Mouse (Mus musculus): ENCODE data around the gene Tgfbr3. TPM values are rescaled to one million over a fixed set of nuclear protein-coding genes. Genes with fewer than 3 reads are reported as not detected.

The Tgfbr3 gene
- polyA plus RNA-seq, 1 experiment from 2014 or later, result 3.4 TPM

DNA sequence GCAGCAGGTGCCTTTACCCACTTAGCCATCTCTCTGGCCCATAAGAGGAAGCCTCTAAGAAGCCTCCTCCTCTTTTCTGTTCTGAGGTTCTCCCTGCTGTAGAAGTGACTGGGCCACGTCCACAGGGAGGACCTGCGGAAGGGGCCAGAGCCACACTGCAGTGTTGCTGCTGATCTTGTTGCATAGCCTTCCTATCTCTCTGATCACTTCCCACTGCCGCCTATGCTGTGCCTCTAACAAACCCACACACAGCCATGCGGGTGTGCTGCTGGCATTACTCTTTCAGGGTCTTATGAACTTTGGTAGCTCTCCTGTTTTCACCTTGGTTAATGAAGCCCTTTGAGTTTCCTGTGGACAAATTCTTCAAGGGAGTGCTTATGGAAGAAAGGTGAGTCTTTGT, 144.3 kb downstream of the Tgfbr3 start:
- no peak for ATAC-seq
- Histone ChIP-seq H3K27me3 (peaks cover 7% of the 10 kb centered on the region), H3K4me3 (replicated peaks) (no peak overlapping the region), H3K4me2 (replicated peaks) (no peak overlapping the region), H3K4me1 (replicated peaks) (peaks cover 67% of the 10 kb centered on the region), H3K36me3 (no peaks in the 10 kb centered on the region), H3K9me3 (no peaks in the 10 kb centered on the region), H3K27ac (no peak overlapping the region), H3K9ac (replicated peaks) (no peak overlapping the region)
- WGBS, result 91% methylated on average over 4 of the region's 4 CpGs

DNA sequence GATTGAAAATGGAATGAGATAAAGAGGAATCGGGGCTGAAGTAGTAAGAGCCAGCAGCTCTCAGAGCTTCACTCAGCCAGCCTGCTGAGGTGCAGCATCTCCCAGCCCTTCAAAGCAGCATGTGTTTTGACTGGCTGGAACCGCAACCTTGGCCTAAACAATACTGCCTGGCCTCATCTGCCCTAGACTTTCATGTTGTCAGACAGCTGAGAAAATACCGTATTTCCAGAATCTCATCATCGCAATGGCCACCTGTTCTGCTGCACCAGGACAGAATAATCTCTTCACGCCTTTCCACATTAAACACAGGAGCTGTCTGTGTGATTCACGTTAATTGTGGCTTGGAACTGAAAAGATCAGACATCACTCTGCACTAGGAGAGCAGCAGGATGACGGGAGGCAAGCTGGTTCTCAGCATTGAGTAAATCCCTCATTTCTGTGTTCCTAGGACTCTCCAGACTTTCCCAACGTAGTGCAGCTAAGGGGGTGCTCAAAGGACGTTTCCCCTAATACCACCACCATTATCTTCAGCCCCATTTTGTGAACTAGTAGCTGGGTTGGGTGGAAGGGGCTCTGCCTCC, 145.1 kb downstream of the Tgfbr3 start:
- ATAC-seq, result peak; percentile 64
- Histone ChIP-seq H3K27me3 (peaks cover 3% of the 10 kb centered on the region), H3K4me1 (replicated peaks) (peaks cover 67% of the 10 kb centered on the region), H3K9me3 (no peaks in the 10 kb centered on the region), H3K4me3 (replicated peaks) (no peak overlapping the region), H3K4me2 (replicated peaks) (no peak overlapping the region), H3K27ac (0 out of 2 replicates have a peak overlapping the region, but pooled peaks have one; percentile 1), H3K9ac (replicated peaks) (no peak overlapping the region), H3K36me3 (no peaks in the 10 kb centered on the region)
- 23% methylated on average over 9 of the region's 9 CpGs for WGBS

DNA sequence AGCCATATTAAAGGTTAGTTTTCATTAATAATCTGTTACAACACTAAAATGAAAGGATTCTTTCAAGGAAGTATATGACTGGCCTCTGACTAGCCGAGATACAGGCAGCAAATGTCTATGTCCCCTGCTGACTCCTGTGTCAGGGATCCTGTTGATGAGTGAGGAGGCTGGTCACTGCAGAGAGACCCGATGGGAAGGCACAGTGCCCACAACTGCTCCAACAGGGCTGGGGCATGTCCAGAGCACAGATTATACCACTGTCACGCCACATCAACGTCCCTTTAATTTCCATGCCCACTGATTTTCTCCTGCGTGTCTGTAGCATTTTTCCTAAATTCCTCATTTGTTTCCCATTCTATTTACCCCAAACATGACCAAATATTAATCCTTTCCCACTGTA, 146.0 kb downstream of the Tgfbr3 start:
- no peak for ATAC-seq
- H3K4me2 ChIP-seq (replicated peaks), result no peak overlapping the region
- H3K27ac ChIP-seq, result no peak overlapping the region
- H3K9ac ChIP-seq (replicated peaks), result no peak overlapping the region
- H3K4me1 ChIP-seq (replicated peaks), result peaks cover 58% of the 10 kb centered on the region
- no peak overlapping the region for H3K4me3 ChIP-seq (replicated peaks)
- no peaks in the 10 kb centered on the region for H3K9me3 ChIP-seq
- WGBS, result 61% methylated on average over 5 of the region's 5 CpGs
- H3K27me3 ChIP-seq, result peaks cover 2% of the 10 kb centered on the region; the same call in 1 of the 2 replicates
- H3K36me3 ChIP-seq, result no peaks in the 10 kb centered on the region

DNA sequence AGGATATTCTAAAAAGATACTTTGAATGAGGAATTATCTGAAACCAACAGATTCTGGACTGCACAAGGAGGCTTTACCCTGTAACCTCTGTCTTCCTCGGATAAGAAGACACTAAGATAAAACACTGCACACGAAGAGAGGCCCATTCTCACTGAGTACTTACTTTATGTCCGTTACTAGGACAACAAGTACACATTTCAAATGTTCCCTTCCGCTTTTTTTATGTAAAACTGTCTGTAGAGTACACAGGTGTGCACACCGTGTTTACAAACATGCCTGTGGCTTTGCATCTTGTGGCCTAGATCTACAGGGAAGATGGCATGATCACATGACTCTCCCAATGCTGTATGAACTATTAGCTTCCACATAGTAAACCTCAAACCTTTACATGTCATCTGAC, 146.6 kb downstream of the Tgfbr3 start:
- Histone ChIP-seq H3K9me3 (no peaks in the 10 kb centered on the region), H3K27me3 (peaks cover 2% of the 10 kb centered on the region; the same call in 1 of the 2 replicates), H3K36me3 (no peaks in the 10 kb centered on the region), H3K9ac (replicated peaks) (no peak overlapping the region), H3K27ac (no peak overlapping the region), H3K4me1 (replicated peaks) (peaks cover 52% of the 10 kb centered on the region), H3K4me2 (replicated peaks) (no peak overlapping the region), H3K4me3 (replicated peaks) (no peak overlapping the region)
- WGBS, result 87% methylated on average over 5 of the region's 5 CpGs
- no peak for ATAC-seq

DNA sequence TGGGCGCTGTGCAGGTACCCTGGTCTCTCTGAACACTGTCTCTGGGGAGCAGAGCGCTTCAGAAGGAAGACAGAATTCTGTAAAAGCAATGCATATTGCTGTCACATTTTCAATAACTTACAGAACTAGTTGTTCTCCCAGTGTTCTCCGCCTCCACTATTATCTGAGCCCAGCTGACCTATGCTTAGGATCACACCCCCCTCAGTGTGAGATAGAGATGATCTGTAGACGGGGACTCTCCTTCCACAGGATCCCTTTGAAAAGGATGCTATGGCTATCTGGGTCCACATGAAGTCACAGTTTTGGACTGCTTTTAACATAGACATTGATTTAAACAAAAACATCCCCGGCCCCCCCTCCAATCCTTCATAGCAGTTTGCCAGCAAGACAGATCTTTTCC, 148.1 kb downstream of the Tgfbr3 start:
- no peak for ATAC-seq
- H3K27me3 ChIP-seq, result peaks cover 2% of the 10 kb centered on the region; the same call in 1 of the 2 replicates
- H3K4me3 ChIP-seq (replicated peaks), result no peak overlapping the region
- H3K27ac ChIP-seq, result no peak overlapping the region
- no peak overlapping the region for H3K9ac ChIP-seq (replicated peaks)
- WGBS, result 89% methylated on average over 5 of the region's 5 CpGs
- peaks cover 38% of the 10 kb centered on the region for H3K4me1 ChIP-seq (replicated peaks)
- no peaks in the 10 kb centered on the region for H3K36me3 ChIP-seq
- H3K4me2 ChIP-seq (replicated peaks), result no peak overlapping the region
- H3K9me3 ChIP-seq, result no peaks in the 10 kb centered on the region

DNA sequence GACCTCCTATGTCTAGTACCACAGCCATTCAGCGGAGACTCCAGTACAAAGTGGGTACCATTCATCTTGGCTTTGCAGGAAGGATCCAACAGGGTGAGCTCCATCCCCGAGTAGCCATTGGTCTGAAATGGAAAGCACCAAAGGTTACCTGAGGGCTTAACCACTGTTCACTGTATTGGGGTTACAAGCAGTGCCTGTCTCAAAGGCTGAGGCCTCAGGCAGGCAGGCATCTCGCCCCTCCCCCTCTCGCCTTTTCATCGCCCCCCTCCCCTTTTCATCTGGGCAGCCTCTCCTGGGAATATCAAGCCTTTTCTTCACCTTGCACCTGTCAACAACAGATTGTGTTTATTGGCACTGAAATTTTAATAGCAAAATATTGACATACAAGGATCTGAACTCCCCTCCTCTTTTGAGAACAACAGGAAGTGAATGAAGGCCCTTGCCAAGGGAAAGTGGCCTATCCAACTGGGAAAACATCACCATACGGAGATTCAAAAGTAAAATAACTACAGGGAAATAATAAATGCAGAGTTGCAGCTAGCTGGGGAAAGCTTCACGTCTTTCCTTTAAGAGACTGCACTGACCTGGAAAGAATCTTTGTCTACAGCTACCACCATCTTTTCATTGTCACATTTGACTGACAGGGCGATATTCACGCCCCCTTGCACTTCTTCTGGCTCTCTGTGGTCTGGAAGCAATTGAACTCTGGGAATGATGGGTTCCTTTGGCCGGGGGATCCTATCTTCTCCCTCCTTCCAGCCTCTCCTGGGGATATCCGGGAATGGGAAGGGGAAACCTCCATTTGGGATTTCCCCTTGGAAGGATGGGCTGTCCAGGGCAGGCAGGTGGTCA, 149.4 kb downstream of the Tgfbr3 start:
- ATAC-seq, result no peak
- H3K9me3 ChIP-seq, result no peaks in the 10 kb centered on the region
- H3K4me3 ChIP-seq (replicated peaks), result no peak overlapping the region
- H3K4me1 ChIP-seq (replicated peaks), result peaks cover 27% of the 10 kb centered on the region
- WGBS, result 62% methylated on average over 11 of the region's 11 CpGs
- no peak overlapping the region for H3K9ac ChIP-seq (replicated peaks)
- peaks cover 2% of the 10 kb centered on the region; the same call in 1 of the 2 replicates for H3K27me3 ChIP-seq
- no peaks in the 10 kb centered on the region for H3K36me3 ChIP-seq
- no peak overlapping the region for H3K4me2 ChIP-seq (replicated peaks)
- H3K27ac ChIP-seq, result no peak overlapping the region

DNA sequence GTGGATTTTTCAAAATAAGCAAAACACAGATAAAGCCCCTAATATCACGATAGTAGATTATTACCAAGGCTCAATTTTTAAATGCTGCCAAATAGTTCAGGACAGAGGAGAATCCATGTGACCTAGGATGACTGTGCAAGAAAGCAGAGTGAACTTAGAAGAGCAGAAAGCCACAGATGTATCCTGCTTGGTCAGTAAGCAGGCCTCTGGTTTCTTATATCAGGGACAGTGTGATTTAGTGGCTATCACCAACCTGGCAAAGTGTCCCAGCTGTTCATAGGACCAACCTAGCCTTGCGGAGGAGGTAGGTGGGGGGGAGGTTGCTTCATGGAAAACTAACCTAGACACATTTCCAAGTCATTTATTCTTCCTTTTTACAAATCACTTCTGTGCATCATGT, 156.1 kb downstream of the Tgfbr3 start:
- Histone ChIP-seq H3K9ac (replicated peaks) (no peak overlapping the region), H3K4me2 (replicated peaks) (no peak overlapping the region), H3K4me1 (replicated peaks) (peaks cover 6% of the 10 kb centered on the region; the same call in 1 of the 2 replicates), H3K4me3 (replicated peaks) (no peak overlapping the region), H3K27me3 (no peaks in the 10 kb centered on the region), H3K9me3 (no peaks in the 10 kb centered on the region), H3K27ac (no peak overlapping the region), H3K36me3 (no peaks in the 10 kb centered on the region)
- ATAC-seq, result no peak
- WGBS, result 92% methylated on average over 2 of the region's 2 CpGs

DNA sequence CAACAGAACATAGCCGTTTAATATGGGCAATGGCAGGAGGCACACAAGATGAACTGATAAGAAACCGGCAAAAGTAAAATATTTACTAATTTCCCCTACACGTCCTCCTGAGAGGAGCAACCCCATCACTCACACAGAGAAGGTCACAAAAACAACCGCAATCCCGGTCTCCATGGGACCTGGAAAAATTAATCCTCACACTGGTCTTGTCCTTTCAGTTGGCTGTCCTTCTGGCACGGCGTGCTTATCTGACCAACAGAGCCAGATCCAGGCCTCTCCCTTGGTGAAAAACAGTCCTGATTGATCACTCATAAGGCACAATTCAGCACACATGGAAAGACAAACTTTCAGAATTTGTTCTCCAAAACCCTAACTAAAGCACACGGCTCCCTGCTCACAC, 157.2 kb downstream of the Tgfbr3 start:
- H3K9me3 ChIP-seq, result no peaks in the 10 kb centered on the region
- ATAC-seq, result no peak
- no peak overlapping the region for H3K4me3 ChIP-seq (replicated peaks)
- no peak overlapping the region for H3K27ac ChIP-seq
- H3K36me3 ChIP-seq, result no peaks in the 10 kb centered on the region
- no peak overlapping the region for H3K4me2 ChIP-seq (replicated peaks)
- H3K4me1 ChIP-seq (replicated peaks), result peaks cover 6% of the 10 kb centered on the region; the same call in 1 of the 2 replicates
- 82% methylated on average over 8 of the region's 8 CpGs for WGBS
- H3K27me3 ChIP-seq, result no peaks in the 10 kb centered on the region
- H3K9ac ChIP-seq (replicated peaks), result no peak overlapping the region

DNA sequence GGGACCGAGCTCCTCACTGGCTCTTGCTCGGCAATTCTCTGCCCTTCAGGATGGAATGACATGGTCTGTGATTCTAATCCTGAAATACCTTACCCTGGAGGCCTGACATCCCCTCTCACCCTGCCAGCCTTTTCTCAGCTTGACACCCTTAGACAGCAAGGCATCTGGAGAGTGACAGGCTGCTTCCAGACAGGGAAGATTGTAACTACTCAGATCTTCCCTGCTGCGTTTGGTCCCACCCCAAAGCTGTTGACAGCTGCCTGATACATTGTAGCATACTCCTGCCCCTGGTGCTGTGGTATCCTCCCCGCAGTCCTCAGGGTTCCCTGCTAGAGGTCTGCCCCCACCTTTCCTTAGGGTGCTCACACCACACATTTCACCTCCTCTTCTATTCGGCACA, 160.1 kb downstream of the Tgfbr3 start:
- Histone ChIP-seq H3K4me3 (replicated peaks) (no peak overlapping the region), H3K27ac (no peak overlapping the region), H3K9me3 (no peaks in the 10 kb centered on the region), H3K4me1 (replicated peaks) (peaks cover 6% of the 10 kb centered on the region), H3K36me3 (no peaks in the 10 kb centered on the region), H3K9ac (replicated peaks) (no peak overlapping the region), H3K4me2 (replicated peaks) (no peak overlapping the region), H3K27me3 (no peaks in the 10 kb centered on the region)
- 53% methylated on average over 5 of the region's 5 CpGs for WGBS
- peak; percentile 27; the same call in 1 of the 2 replicates for ATAC-seq

DNA sequence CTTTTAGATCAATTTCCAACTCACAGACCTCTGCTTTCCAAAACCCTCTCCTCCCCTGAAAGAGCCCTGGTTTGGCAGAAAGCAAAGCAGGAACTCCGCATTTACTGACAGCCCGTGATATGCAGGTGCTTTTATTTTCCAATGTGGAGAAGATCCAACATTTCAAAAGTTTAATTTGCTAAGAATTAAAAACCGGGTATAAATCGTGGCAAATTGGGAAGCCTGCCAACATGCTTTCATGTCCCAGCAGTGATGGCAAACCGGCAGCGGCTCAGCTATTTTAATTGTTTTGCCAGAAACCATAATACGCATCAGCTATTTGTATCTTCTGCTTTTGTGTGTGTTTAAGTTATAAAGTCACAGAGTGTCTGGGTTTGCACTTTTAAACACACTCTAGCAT, 162.9 kb downstream of the Tgfbr3 start:
- no peak for ATAC-seq
- Histone ChIP-seq H3K9me3 (no peaks in the 10 kb centered on the region), H3K4me1 (replicated peaks) (peaks cover 6% of the 10 kb centered on the region), H3K4me2 (replicated peaks) (no peak overlapping the region), H3K9ac (replicated peaks) (no peak overlapping the region), H3K4me3 (replicated peaks) (no peak overlapping the region), H3K36me3 (no peaks in the 10 kb centered on the region), H3K27ac (no peak overlapping the region), H3K27me3 (no peaks in the 10 kb centered on the region)
- WGBS, result 60% methylated on average over 7 of the region's 7 CpGs

DNA sequence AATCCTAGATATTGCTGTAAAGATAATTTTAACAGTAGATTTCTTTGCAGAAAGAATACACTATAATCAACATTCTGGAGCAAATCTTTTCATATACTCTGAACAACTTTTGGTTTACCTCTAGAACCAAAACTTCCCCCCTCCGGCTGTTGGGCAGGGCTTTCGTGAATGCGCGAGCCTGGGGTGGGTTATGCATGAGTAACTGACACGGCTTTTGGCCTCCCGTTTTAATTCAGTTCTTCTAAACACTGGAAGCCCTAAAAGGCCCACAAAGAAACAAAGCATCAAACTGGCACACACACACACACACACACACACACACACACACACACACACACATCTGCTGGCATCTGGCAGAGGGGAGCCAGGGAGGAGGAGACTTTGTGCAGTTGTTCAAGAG, 164.3 kb downstream of the Tgfbr3 start:
- H3K27ac ChIP-seq, result no peak overlapping the region
- no peak for ATAC-seq
- 41% methylated on average over 6 of the region's 6 CpGs for WGBS
- H3K27me3 ChIP-seq, result no peaks in the 10 kb centered on the region
- no peak overlapping the region for H3K4me2 ChIP-seq (replicated peaks)
- H3K36me3 ChIP-seq, result no peaks in the 10 kb centered on the region
- H3K4me3 ChIP-seq (replicated peaks), result no peak overlapping the region
- H3K9me3 ChIP-seq, result no peaks in the 10 kb centered on the region
- H3K9ac ChIP-seq (replicated peaks), result no peak overlapping the region
- H3K4me1 ChIP-seq (replicated peaks), result peaks cover 6% of the 10 kb centered on the region

DNA sequence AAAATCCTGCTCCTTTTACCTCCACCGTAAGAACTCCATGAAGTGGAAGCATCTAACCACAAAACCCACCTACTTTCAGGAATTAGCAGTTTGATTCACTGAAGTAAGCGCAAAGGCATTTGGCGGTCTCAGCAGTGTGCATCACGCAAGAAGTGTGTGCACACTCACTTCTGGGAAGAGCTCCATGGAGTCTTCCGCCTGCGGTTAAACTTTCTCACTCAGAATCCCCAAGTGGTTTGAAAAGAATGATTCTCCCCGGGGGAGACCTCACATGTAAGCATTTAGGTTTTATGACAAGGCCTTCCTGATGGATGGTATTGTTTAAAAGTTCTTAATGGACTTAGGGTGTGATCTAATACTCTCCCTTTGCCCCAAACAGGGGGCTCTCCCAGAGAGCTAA, 164.9 kb downstream of the Tgfbr3 start:
- no peak overlapping the region for H3K9ac ChIP-seq (replicated peaks)
- no peak overlapping the region for H3K4me2 ChIP-seq (replicated peaks)
- no peak for ATAC-seq
- no peaks in the 10 kb centered on the region for H3K27me3 ChIP-seq
- no peak overlapping the region for H3K4me3 ChIP-seq (replicated peaks)
- H3K9me3 ChIP-seq, result no peaks in the 10 kb centered on the region
- no peaks in the 10 kb centered on the region for H3K36me3 ChIP-seq
- H3K4me1 ChIP-seq (replicated peaks), result peaks cover 6% of the 10 kb centered on the region
- 80% methylated on average over 7 of the region's 7 CpGs for WGBS
- H3K27ac ChIP-seq, result no peak overlapping the region
